ENCODE assay signal across 27 mouse cellular contexts in the genomic region with DNA sequence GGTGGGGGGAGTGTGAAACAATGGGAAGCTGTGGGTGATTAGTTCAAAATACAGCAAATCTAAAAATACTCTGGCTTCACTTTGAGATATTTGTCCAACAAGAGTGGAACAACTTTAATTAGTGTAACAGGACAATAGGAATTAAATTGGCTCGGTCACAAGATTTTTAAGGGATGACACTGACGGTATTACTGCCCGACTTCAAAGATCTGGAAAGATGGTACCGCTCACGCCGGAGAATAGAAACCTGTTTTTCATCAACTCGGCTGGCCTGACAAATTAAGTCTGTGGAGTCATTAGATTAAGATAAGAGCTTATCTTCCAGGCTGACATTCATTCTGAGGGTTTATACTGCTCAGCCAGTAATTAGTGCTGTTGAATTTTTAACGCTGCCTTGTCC. TPM values are rescaled to one million over a fixed set of nuclear protein-coding genes. Genes with fewer than 3 reads are reported as not detected.
DNase-seq lines count a peak whose midpoint lies in the region; ATAC-seq lines count a peak whose summit lies in the region.
"Had no signal": no experiment of that assay in that cellular context is flagged by ENCODE, and none has a peak within 500 bp of the region (broad histone marks: within the 10 kb centered on the region; RNA-seq: fewer than 3 reads in every experiment).

No protein-coding gene starts in this region.

- peak; percentile 15 for DNase-seq in embryonic facial prominence, embryonic 11.5 days (ENCODE audit: low spot score)
- DNase-seq in embryonic facial prominence, embryonic 10.5 days (ENCODE audit: low spot score) = no peak
- no peak for DNase-seq in heart, embryonic 10.5 days (ENCODE audit: low spot score)
- DNase-seq in midbrain, embryonic 11.5 days (ENCODE audit: low spot score, missing footprints) = peak; percentile 83
- no peak for DNase-seq in midbrain, embryonic 10.5 days (ENCODE audit: low spot score)
- peak; percentile 23 for DNase-seq in retina, embryonic 14.5 days (ENCODE audit: low spot score)
- DNase-seq in frontal cortex, postnatal 10 days (ENCODE audit: low spot score in 2 of 2) = no peak
- DNase-seq: adrenal gland, postnatal 36 days; cerebellum, adult 18-20 months; cerebellum, postnatal 10 days; forebrain, postnatal 0 days; gastrocnemius, postnatal 10 days; kidney, adult 8-10 months; kidney, postnatal 4 days; liver, embryonic 13.5 days; lung, adult 18-20 months; lung, postnatal 4 days; thymus, postnatal 4 days had no signal

- H3K4me1 ChIP-seq in embryonic facial prominence, embryonic 11.5 days (ENCODE audit: control insufficient read depth, insufficient read depth, low read length) = no peaks in the 10 kb centered on the region
- peaks cover 19% of the 10 kb centered on the region for H3K4me1 ChIP-seq in embryonic facial prominence, embryonic 10.5 days
- peaks cover 16% of the 10 kb centered on the region; the same call in 1 of the 2 replicates for H3K4me1 ChIP-seq in heart, embryonic 15.5 days (replicated peaks)
- peaks cover 21% of the 10 kb centered on the region for H3K4me1 ChIP-seq in heart, embryonic 10.5 days
- H3K4me1 ChIP-seq in midbrain, embryonic 11.5 days (ENCODE audit: control insufficient read depth, insufficient read depth, low read length) = no peaks in the 10 kb centered on the region
- no peaks in the 10 kb centered on the region for H3K4me1 ChIP-seq in midbrain, embryonic 10.5 days
- H3K4me1 ChIP-seq: hindbrain, embryonic 10.5 days; hindbrain, embryonic 15.5 days; liver, embryonic 13.5 days; megakaryocyte, embryonic 14.5 days; midbrain, embryonic 15.5 days had no signal

- no peaks in the 10 kb centered on the region for H3K36me3 ChIP-seq in embryonic facial prominence, embryonic 11.5 days (replicated peaks; ENCODE audit: control insufficient read depth, insufficient read depth, low read depth, low read length)
- no peaks in the 10 kb centered on the region for H3K36me3 ChIP-seq in embryonic facial prominence, embryonic 10.5 days (replicated peaks)
- no peaks in the 10 kb centered on the region for H3K36me3 ChIP-seq in heart, embryonic 15.5 days
- H3K36me3 ChIP-seq in heart, embryonic 10.5 days = no peaks in the 10 kb centered on the region
- H3K36me3 ChIP-seq in midbrain, embryonic 11.5 days (ENCODE audit: control insufficient read depth, insufficient read depth, low read length) = no peaks in the 10 kb centered on the region
- H3K36me3 ChIP-seq in midbrain, embryonic 10.5 days = no peaks in the 10 kb centered on the region
- H3K36me3 ChIP-seq: forebrain, embryonic 12.5 days; hindbrain, embryonic 10.5 days; hindbrain, embryonic 15.5 days; liver, embryonic 13.5 days; midbrain, embryonic 15.5 days had no signal

- no peaks in the 10 kb centered on the region for H3K9me3 ChIP-seq in embryonic facial prominence, embryonic 11.5 days (replicated peaks; ENCODE audit: control insufficient read depth, low read length)
- no peaks in the 10 kb centered on the region for H3K9me3 ChIP-seq in embryonic facial prominence, embryonic 10.5 days
- no peaks in the 10 kb centered on the region for H3K9me3 ChIP-seq in heart, embryonic 15.5 days (replicated peaks)
- no peaks in the 10 kb centered on the region for H3K9me3 ChIP-seq in heart, embryonic 10.5 days
- H3K9me3 ChIP-seq in midbrain, embryonic 11.5 days (ENCODE audit: control insufficient read depth, low read length) = no peaks in the 10 kb centered on the region
- H3K9me3 ChIP-seq in midbrain, embryonic 10.5 days (replicated peaks) = no peaks in the 10 kb centered on the region
- H3K9me3 ChIP-seq: forebrain, embryonic 12.5 days; hindbrain, embryonic 10.5 days; hindbrain, embryonic 15.5 days; liver, embryonic 13.5 days; midbrain, embryonic 15.5 days had no signal

- no peak overlapping the region for H3K9ac ChIP-seq in embryonic facial prominence, embryonic 11.5 days (replicated peaks; ENCODE audit: low read length)
- no peak overlapping the region for H3K9ac ChIP-seq in heart, embryonic 15.5 days
- no peak overlapping the region for H3K9ac ChIP-seq in midbrain, embryonic 11.5 days (ENCODE audit: low read length)
- H3K9ac ChIP-seq: forebrain, embryonic 12.5 days; forebrain, postnatal 0 days; hindbrain, embryonic 15.5 days; liver, embryonic 13.5 days; midbrain, embryonic 15.5 days had no signal

- ATAC-seq in embryonic facial prominence, embryonic 11.5 days (replicated peaks; ENCODE audit: insufficient number of reproducible peaks, low FRiP score, low TSS enrichment, low read depth) = no peak
- no peak for ATAC-seq in heart, embryonic 15.5 days (replicated peaks; ENCODE audit: insufficient number of reproducible peaks, insufficient read depth, low FRiP score, low read depth)
- ATAC-seq in midbrain, embryonic 11.5 days (ENCODE audit: low FRiP score) = no peak
- ATAC-seq: forebrain, postnatal 0 days; inflammation-experienced regulatory T-cells, adult 6 months; lung, postnatal 0 days; midbrain, embryonic 15.5 days had no signal

- H3K27ac ChIP-seq in embryonic facial prominence, embryonic 11.5 days (replicated peaks; ENCODE audit: low read depth, low read length) = no peak overlapping the region
- no peak overlapping the region for H3K27ac ChIP-seq in embryonic facial prominence, embryonic 10.5 days (replicated peaks)
- no peak overlapping the region for H3K27ac ChIP-seq in heart, embryonic 15.5 days
- H3K27ac ChIP-seq in heart, embryonic 10.5 days = no peak overlapping the region
- H3K27ac ChIP-seq in midbrain, embryonic 11.5 days (ENCODE audit: low read depth, low read length) = no peak overlapping the region
- H3K27ac ChIP-seq in midbrain, embryonic 10.5 days (replicated peaks) = no peak overlapping the region
- H3K27ac ChIP-seq: forebrain, embryonic 12.5 days; hindbrain, embryonic 10.5 days; hindbrain, embryonic 15.5 days; kidney, postnatal 0 days; liver, embryonic 13.5 days; midbrain, embryonic 15.5 days had no signal

- no peak overlapping the region for H3K4me2 ChIP-seq in embryonic facial prominence, embryonic 11.5 days (ENCODE audit: low read depth, low read length)
- 0 out of 2 replicates have a peak overlapping the region, but pooled peaks have one; percentile 9 for H3K4me2 ChIP-seq in heart, embryonic 15.5 days
- H3K4me2 ChIP-seq in midbrain, embryonic 11.5 days = no peak overlapping the region
- H3K4me2 ChIP-seq: forebrain, embryonic 12.5 days; hindbrain, embryonic 15.5 days; liver, embryonic 13.5 days; midbrain, embryonic 15.5 days had no signal

- H3K4me3 ChIP-seq in embryonic facial prominence, embryonic 11.5 days (ENCODE audit: low read depth, low read length) = no peak overlapping the region
- H3K4me3 ChIP-seq in embryonic facial prominence, embryonic 10.5 days = no peak overlapping the region
- no peak overlapping the region for H3K4me3 ChIP-seq in heart, embryonic 15.5 days
- H3K4me3 ChIP-seq in heart, embryonic 10.5 days = no peak overlapping the region
- H3K4me3 ChIP-seq in midbrain, embryonic 11.5 days (ENCODE audit: low read depth, low read length) = no peak overlapping the region
- H3K4me3 ChIP-seq in midbrain, embryonic 10.5 days = no peak overlapping the region
- H3K4me3 ChIP-seq: forebrain, embryonic 12.5 days; hindbrain, embryonic 10.5 days; hindbrain, embryonic 15.5 days; liver, embryonic 13.5 days; megakaryocyte, embryonic 14.5 days; midbrain, embryonic 15.5 days had no signal

- 32% methylated on average over 8 of the region's 8 CpGs for WGBS in embryonic facial prominence, embryonic 11.5 days
- WGBS in embryonic facial prominence, embryonic 10.5 days = 36% methylated on average over 8 of the region's 8 CpGs
- 13% methylated on average over 8 of the region's 8 CpGs for WGBS in heart, embryonic 15.5 days
- WGBS in heart, embryonic 10.5 days = 12% methylated on average over 8 of the region's 8 CpGs
- 60% methylated on average over 8 of the region's 8 CpGs for WGBS in midbrain, embryonic 11.5 days
- 65% methylated on average over 8 of the region's 8 CpGs for WGBS in midbrain, embryonic 10.5 days

- no peaks in the 10 kb centered on the region for H3K27me3 ChIP-seq in embryonic facial prominence, embryonic 11.5 days (ENCODE audit: control insufficient read depth, insufficient read depth, low read length)
- no peaks in the 10 kb centered on the region for H3K27me3 ChIP-seq in embryonic facial prominence, embryonic 10.5 days (replicated peaks; ENCODE audit: low read depth, poor library complexity, severe bottlenecking)
- H3K27me3 ChIP-seq in heart, embryonic 15.5 days = no peaks in the 10 kb centered on the region
- no peaks in the 10 kb centered on the region for H3K27me3 ChIP-seq in heart, embryonic 10.5 days (ENCODE audit: insufficient read depth, poor library complexity, severe bottlenecking)
- H3K27me3 ChIP-seq in midbrain, embryonic 11.5 days (ENCODE audit: control insufficient read depth, insufficient read depth, low read length) = no peaks in the 10 kb centered on the region
- no peaks in the 10 kb centered on the region for H3K27me3 ChIP-seq in midbrain, embryonic 10.5 days (ENCODE audit: low read depth, poor library complexity, severe bottlenecking)
- H3K27me3 ChIP-seq: hindbrain, embryonic 15.5 days; liver, embryonic 13.5 days; megakaryocyte, embryonic 14.5 days; midbrain, embryonic 15.5 days had no signal

RNA-seq across cellular contexts. Expression of gene Lmo4, which starts 42.9 kb away (rescaled TPM):
- 104 TPM in 2 replicates for polyA plus RNA-seq in embryonic facial prominence, embryonic 11.5 days (2014; fragmentation: Nextera tagmentation; extraction: Ambion mirVana)
- polyA plus RNA-seq in embryonic facial prominence, embryonic 10.5 days (2016; fragmentation: Nextera tagmentation; extraction: Ambion mirVana) = 61.2 and 66.3 TPM in 2 replicates
- polyA plus RNA-seq in heart, embryonic 15.5 days (2015; fragmentation: Nextera tagmentation; extraction: Ambion mirVana) = 43.5 and 46.0 TPM in 2 replicates
- polyA plus RNA-seq in heart, embryonic 10.5 days (2016; fragmentation: Nextera tagmentation; extraction: Ambion mirVana) = 35.8 and 42.4 TPM in 2 replicates
- 41.5 and 49.0 TPM in 2 replicates for polyA plus RNA-seq in midbrain, embryonic 11.5 days (2014; fragmentation: Nextera tagmentation; extraction: Ambion mirVana)
- 26.8 and 27.4 TPM in 2 replicates for polyA plus RNA-seq in midbrain, embryonic 10.5 days (2016; fragmentation: Nextera tagmentation; extraction: Ambion mirVana)

Comparison
In these comparisons a context has a peak if more than half of its experiments do, and no peak if none do; other contexts are left out.
1. DNase-seq: peak in embryonic facial prominence, embryonic 11.5 days (single experiment), midbrain, embryonic 11.5 days (single experiment) and retina, embryonic 14.5 days (single experiment); none in embryonic facial prominence, embryonic 10.5 days (single experiment), heart, embryonic 10.5 days (single experiment), midbrain, embryonic 10.5 days (single experiment) and frontal cortex, postnatal 10 days (0 of 2).